Mouse (Mus musculus) kidney, postnatal 4 days (tissue): Measurements from ENCODE around the gene Oser1.

Experiments
- DNase-seq, 2 experiments: peaks; one replicate each; pipeline ENCODE4 v3.0.0; 2021; ENCODE audit warnings: mixed read lengths in 2 of 2

Gene Oser1

DNA sequence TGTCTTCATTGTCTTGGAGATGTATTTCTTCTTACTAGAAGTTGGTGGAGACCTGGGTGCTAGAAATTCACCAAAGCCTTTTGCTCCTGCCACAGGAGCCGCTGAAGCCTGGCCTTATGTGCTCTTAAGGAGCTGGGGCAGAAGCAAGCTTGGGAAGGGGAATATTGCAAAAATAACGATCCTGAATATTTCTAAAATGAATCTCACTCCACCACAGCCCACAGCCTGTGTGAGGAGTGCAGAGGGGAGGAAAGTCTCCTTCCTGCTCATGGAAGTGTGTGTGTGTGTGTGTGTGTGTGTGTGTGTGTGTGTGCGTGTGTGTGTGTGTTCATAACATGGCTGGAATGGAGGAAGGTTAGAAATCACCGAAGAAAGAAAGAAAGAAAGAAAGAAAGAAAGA lies 25.7 kb downstream of the Oser1 start:
- DNase-seq: peak in 1 of 2 experiments; percentile 9

DNA sequence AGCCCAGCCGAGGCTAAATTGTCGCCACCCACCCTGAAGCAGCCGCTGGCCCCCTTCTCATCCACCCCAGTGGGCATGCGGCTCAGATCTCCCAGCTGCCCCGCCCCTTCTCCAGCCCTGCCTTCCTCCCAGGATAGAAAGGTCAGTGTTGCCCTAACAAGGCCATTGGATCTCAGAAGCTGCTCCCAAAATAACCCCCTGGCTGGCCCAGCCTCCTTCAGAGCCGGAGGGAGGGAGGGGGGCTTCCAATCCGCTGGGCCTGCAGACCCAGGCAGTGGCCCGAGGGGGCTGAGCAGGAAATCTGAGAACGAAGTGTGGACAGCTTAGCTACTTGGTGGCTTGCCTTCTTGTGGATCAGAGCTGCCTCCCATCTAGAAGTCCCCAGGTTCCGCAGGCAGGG lies 26.6 kb downstream of the Oser1 start, which contains the start of gene Jph2:
Gene Jph2 (minus strand): TSS at position 89 of the 400 bp plus-strand sequence.
- peak; percentile 70 to 81 for DNase-seq

DNA sequence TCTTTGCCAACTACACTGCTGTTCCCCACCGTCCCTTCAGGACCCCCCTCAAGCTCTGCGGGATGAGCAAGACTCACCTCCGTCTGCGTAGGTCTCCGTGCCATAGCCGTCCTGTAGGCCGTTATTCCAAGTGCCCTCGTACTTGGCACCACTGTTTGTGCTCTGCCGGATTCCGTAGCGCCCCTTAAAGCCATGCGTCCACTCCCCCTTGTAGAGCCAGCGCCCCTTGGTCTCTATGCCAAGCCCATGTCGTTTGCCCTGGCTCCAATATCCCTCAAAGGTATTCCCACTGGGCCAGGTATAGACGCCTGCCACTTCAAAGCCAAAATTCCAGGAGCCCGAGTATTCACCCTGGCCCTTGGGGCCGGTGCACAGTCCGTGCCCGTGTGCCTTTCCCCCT lies 27.4 kb downstream of the Oser1 start:
- DNase-seq: no peak

- DNase-seq: no peak
These were observed 29.5 kb downstream of the Oser1 start for GRCm38 (mm10) chr2:163394977-163395376.

- no peak for DNase-seq
These were observed 30.5 kb downstream of the Oser1 start for GRCm38 (mm10) chr2:163393976-163394375.

DNA sequence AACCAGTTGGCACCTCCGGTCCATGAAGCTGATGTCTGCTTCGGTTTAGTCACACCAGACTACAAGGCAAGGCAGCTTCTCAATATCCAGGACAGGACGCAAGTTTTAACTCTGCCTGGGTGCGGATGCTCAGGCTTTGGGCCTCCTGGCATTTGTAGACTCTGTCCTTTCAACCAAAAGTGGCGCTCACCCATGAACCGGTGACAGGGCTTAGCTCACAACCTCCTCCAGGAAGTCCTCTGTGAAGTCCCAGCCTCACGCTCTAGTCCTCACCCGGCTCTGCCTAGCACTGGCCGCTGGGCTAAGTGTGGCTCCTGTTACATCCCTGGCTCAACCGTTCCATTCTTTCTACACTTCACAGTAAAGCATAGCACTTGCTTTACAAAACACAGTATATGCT lies 31.3 kb downstream of the Oser1 start:
- DNase-seq: no peak

GRCm38 (mm10) chr2:163392436-163392835 lies 32.1 kb downstream of the Oser1 start:
- DNase-seq: peak in 1 of 2 experiments; percentile 52

- DNase-seq: peak; percentile 28 to 41
These were observed 37.9 kb downstream of the Oser1 start for GRCm38 (mm10) chr2:163386423-163387190.

DNA sequence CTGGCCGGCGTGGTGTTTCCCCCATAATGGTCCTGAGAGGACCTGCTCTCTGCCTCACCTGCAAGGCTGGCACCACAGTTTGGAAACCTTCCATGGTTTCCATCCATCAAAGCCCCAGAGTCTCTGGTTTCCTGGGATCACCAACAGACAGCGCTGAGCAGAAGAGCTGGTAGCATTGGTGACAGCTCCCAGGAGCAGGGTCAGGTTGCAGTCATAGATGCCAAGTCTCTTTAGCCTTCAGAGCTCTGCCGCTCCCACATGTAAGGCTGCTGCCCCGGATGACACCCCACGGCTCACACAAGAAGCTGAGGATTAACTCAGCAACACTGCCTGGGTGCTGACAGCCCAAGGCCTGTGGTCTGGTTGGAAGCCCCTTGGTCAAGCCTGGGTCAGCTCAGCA lies 39.4 kb downstream of the Oser1 start:
- no peak for DNase-seq

DNA sequence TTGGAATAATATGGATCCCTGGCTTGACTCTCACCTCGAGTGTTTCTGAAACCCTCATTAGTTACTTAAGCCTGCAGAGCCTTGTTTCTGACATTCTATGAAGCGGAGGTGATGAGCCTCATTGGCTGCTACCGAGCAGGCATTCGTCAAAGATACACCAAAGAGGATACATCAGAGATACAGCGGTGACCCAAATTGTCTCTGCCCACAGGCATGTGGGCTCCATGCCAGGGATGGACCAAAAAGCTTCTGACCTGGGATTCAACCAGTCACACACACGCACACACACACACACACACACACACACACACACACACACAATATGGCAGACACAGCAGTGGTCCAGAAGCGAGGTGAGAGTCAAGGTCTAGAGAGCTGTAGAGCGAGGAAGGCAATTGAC lies 43.3 kb downstream of the Oser1 start:
- DNase-seq: no peak

DNA sequence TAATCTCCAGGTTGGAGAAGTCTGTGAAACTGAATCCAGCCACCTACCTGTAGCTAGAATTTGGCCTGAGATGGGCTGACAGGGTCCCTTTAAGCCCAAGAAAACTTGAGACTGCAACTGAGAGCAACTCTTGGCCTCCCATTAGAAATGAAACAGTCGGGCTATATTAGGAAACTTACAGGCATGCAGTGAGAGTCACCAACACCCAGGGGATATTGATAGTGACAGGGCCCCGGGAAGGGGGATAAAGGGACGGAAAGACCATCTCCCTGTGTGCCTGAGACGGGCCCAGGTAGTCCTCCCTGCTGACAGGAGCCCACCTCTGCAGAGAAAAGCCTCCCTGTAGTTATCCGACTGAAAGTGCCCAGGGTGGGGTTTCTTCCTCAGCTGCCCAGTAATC lies 45.1 kb downstream of the Oser1 start:
- no peak for DNase-seq

DNA sequence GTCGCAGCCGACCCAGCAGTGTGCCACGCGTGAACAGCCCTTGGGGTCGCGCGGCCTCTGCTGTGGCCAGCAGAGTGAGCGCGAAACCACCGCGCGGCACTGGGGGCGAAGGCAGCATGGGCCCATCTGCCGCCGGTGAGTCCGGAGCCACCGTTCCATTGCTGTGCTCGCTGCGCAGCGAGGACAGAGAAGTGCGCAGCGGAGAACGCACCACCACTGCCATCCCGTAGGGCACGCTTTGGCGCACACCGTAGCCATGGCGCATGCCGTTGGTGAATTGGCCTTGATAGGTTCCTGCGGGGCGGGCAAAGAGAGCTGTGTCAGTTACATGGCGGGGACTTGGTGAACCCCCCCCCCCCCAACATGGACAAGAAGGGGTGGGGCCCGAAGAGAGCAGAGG lies 48.4 kb downstream of the Oser1 start:
- no peak for DNase-seq

- no peak for DNase-seq
These were observed 49.0 kb downstream of the Oser1 start for GRCm38 (mm10) chr2:163375468-163375867.

DNA sequence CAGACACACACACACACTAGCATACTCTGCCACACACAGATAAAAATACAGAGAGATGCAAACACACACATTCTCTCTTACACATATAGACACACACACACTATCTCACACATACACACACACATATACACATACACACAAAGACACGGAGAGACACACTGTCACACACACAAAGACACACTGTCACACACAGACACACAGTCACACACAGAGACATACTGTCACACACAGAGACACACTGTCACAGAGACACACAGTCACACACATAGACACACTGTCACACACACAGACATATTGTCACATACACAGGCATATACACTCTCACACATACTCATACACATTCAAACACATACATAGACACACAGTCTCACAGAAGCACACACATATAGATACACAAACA lies 51.9 kb downstream of the Oser1 start:
- no peak for DNase-seq

- peak; percentile 44 to 62 for DNase-seq
These were observed 54.3 kb downstream of the Oser1 start for GRCm38 (mm10) chr2:163370175-163370574.

GRCm38 (mm10) chr2:163364785-163365541 lies 59.5 kb downstream of the Oser1 start:
- peak; percentile 46 to 56 for DNase-seq

GRCm38 (mm10) chr2:163362940-163363921 lies 61.3 kb downstream of the Oser1 start:
- no peak for DNase-seq

DNA sequence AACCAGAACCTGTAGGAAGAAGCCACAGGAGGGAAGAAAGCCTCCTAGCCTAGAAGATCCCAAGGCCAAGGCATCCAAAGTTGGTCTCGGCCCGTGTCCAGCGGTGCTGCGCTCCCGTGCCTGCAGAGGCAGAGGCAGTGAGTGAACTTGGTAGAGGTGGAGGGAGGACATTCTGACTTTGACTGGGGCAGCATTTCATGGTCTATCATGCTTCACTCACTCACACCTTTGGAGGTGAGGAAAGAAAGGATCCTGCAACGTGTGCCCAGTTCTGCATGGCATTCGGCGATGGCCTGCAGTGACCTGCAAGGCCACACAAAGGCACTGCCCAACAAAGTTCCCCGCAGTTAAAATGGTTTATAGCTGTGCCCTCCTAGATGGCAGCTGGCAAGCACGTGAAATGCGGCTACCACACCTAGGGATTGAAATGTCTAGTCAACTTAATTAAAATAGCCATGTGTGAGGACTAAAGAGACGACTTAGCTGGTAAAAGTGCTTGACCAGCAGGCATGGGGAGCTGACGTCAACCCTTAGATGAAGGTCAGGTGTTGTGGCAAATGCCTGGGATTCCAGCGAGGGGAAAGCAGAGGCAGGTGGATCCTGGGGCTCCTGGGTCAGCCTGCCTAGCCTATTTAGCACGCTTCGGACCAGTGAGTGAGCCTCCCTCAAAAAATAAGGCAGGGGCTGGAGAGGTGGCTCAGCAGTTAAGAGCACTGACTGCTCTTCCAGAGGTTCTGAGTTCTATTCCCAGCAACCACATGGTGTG lies 63.5 kb downstream of the Oser1 start:
- no peak for DNase-seq

DNA sequence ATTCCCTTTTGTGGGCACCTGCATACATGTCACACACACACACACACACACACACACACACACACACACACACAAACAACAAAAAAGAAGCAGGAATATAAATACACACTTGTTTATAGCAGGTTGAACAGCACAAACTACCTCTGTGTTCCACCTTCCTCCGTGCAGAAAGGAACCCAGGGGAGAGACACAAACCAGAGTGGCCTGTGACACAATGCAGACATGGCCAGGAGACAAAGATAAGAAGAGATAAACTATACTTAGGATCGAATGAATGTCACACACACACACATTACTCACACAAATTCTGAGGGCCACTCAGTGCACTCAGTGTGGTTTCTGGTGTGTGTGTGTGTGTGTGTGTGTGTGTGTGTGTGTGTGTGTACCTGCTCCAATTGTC lies 65.2 kb downstream of the Oser1 start:
- no peak for DNase-seq

- no peak for DNase-seq
These were observed 65.8 kb downstream of the Oser1 start for GRCm38 (mm10) chr2:163358662-163359061.

GRCm38 (mm10) chr2:163356113-163356840 lies 68.2 kb downstream of the Oser1 start:
- DNase-seq: no peak
